Mouse (Mus musculus): ENCODE results near the gene Ntrk2. TPM values are rescaled to one million over a fixed set of nuclear protein-coding genes. Genes with fewer than 3 reads are reported as not detected.
A peak's percentile ranks its signal among the peaks of the same experiment; 100 is the strongest.
"Not testable (repeated sequence)": the region's sequence is repeated elsewhere in the genome, so short reads cannot be mapped to it uniquely, and the experiment has no call there.

Ntrk2 gene
- polyA plus RNA-seq, 1 experiment from 2014 or later = 146 TPM

DNA sequence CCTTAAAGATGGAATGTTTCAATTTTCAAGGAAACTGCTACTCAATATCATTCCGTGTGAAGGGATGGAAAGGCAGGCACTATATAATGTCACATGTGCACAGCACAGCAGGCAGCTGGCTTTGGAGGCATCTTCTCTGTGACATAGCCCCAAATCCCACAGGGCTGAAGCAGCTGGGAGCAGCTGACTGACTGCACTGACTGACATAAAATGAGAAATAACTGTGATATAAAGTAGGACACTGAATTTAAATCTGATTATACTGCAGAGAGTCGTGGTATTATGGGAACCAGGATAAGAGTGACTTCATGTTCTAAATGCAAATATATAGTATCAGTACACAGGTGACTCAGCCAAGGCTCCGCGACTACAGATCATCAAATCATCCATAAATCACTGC, 282.6 kb downstream of the Ntrk2 start:
- Histone ChIP-seq H3K4me2 (ENCODE audit: low read length) (no peak overlapping the region), H3K9me3 (ENCODE audit: control insufficient read depth, low read length) (no peaks in the 10 kb centered on the region), H3K27me3 (replicated peaks; ENCODE audit: control insufficient read depth, insufficient read depth, low read length) (no peaks in the 10 kb centered on the region), H3K4me3 (ENCODE audit: low read length) (no peak overlapping the region), H3K4me1 (ENCODE audit: control insufficient read depth, insufficient read depth, low read depth, low read length) (peaks cover 27% of the 10 kb centered on the region), H3K36me3 (ENCODE audit: control insufficient read depth, insufficient read depth, low read length) (no peaks in the 10 kb centered on the region), H3K9ac (ENCODE audit: low read depth, low read length) (no peak overlapping the region), H3K27ac (ENCODE audit: low read depth, low read length) (no peak overlapping the region)
- no peak for ATAC-seq
- WGBS = 62% methylated on average over 4 of the region's 4 CpGs

DNA sequence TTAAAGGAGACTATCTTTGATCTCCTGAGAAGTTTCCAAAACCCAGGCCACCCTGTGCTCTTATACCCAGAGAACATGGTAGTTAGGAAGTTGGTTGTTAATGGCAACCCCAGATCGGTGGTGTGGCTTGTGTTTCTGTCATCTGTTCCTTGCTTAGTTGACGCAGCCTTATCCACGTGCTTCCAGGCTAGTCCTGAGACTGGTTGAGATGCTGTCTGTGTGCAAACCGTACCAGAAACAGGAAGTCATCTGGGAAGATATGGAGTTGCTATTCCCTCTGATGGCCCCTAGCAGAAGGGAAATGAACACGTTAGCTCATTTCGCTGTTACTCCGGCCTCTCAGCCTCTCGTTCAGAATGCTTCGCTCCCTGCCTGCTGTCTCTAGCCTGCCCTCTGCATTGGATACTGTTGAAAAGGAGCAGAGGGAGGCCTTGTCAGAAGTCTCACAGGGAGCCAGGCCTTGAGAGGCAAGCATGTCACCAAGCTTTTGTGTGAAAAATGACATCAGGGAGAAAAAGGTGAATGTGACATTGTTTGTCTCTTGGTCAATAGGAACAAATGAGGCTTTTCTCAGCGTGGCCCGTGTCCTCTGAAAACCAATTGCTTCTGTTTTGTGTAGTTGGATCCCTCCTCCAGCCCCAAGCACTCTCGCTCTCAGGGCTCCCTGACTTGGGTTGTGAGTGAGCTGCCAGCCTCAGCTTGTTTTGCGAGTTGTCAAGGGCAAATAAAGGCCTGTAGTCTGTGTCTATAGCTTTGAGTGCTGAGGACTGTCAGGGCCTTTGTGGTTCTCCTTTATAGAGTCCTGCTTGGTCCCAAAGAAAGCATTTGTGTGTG, 285.0 kb downstream of the Ntrk2 start:
- ATAC-seq = peak; percentile 74
- Histone ChIP-seq H3K4me2 (ENCODE audit: low read length) (no peak overlapping the region), H3K9me3 (ENCODE audit: control insufficient read depth, low read length) (no peaks in the 10 kb centered on the region), H3K27ac (ENCODE audit: low read depth, low read length) (peak overlapping the region; percentile 83), H3K4me3 (ENCODE audit: low read length) (no peak overlapping the region), H3K9ac (ENCODE audit: low read depth, low read length) (no peak overlapping the region), H3K27me3 (replicated peaks; ENCODE audit: control insufficient read depth, insufficient read depth, low read length) (no peaks in the 10 kb centered on the region), H3K36me3 (ENCODE audit: control insufficient read depth, insufficient read depth, low read length) (no peaks in the 10 kb centered on the region), H3K4me1 (ENCODE audit: control insufficient read depth, insufficient read depth, low read depth, low read length) (peaks cover 39% of the 10 kb centered on the region)
- 16% methylated on average over 13 of the region's 13 CpGs for WGBS

DNA sequence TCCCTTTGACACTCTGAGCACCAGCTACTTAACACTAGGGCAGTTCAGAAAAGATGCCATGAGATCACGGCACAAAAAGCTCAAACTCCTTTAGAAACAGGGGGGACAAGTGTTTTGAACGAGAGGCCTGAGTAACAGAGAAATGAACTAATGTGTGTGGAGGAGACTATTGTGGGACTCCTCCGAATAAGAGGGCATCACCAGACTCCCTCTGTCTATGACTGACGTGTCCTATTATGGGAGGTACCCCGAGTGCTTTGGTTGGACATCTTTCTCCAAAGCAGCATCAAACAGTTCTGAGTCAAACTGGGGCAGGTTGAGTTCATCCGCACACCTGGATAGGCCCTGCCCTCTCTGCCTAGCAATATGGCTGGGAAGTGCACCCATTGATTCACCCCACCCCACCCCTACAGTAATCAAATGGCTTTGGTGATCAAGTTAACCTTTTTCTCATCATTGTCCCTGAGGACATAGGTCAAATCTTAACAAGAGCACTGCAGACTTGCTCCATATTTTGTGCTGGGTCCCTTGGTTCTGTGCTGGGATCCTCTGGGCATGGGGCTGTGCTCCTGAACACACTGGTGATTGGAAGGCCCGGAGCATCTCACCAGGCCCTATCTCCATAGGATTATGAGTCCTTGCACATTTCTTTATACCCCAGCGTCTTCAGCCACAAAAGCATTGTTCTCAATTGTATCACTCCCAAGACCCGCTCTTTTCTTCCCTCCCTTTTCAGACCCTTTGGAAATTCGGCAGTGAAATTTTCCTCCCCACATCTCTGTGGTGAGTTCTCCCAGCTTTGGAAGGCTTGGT, 285.9 kb downstream of the Ntrk2 start:
- H3K4me2 ChIP-seq (ENCODE audit: low read length) = no peak overlapping the region; the same call in 1 of the 2 replicates
- H3K4me3 ChIP-seq (ENCODE audit: low read length) = no peak overlapping the region
- WGBS = 22% methylated on average over 10 of the region's 10 CpGs
- no peaks in the 10 kb centered on the region for H3K9me3 ChIP-seq (ENCODE audit: control insufficient read depth, low read length)
- peak overlapping the region; percentile 83 for H3K27ac ChIP-seq (ENCODE audit: low read depth, low read length)
- H3K27me3 ChIP-seq (replicated peaks; ENCODE audit: control insufficient read depth, insufficient read depth, low read length) = no peaks in the 10 kb centered on the region
- peak; percentile 46 for ATAC-seq
- H3K36me3 ChIP-seq (ENCODE audit: control insufficient read depth, insufficient read depth, low read length) = no peaks in the 10 kb centered on the region
- peak overlapping the region; percentile 7; the same call in 1 of the 2 replicates for H3K9ac ChIP-seq (ENCODE audit: low read depth, low read length)
- peaks cover 39% of the 10 kb centered on the region for H3K4me1 ChIP-seq (ENCODE audit: control insufficient read depth, insufficient read depth, low read depth, low read length)

DNA sequence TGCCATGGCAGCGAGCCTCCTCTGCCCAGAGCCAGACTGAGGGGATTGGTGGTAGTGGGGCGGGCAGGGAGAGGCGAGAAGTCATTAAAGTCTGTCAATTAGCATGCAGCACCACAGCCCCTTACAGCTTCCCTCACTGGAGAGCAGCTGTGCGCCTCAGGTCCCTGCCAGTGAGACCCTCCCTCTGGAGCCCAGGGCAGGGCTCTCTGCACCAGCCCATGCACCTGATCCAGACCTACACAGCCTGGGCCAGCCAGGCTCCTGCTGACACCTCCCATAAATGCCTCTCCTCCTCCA, 286.4 kb downstream of the Ntrk2 start:
- Histone ChIP-seq H3K27me3 (replicated peaks; ENCODE audit: control insufficient read depth, insufficient read depth, low read length) (no peaks in the 10 kb centered on the region), H3K4me1 (ENCODE audit: control insufficient read depth, insufficient read depth, low read depth, low read length) (peaks cover 39% of the 10 kb centered on the region), H3K4me2 (ENCODE audit: low read length) (no peak overlapping the region; the same call in 1 of the 2 replicates), H3K36me3 (ENCODE audit: control insufficient read depth, insufficient read depth, low read length) (no peaks in the 10 kb centered on the region), H3K4me3 (ENCODE audit: low read length) (no peak overlapping the region), H3K9me3 (ENCODE audit: control insufficient read depth, low read length) (no peaks in the 10 kb centered on the region), H3K27ac (ENCODE audit: low read depth, low read length) (peak overlapping the region; percentile 83), H3K9ac (ENCODE audit: low read depth, low read length) (peak overlapping the region; percentile 33)
- 6% methylated on average over 4 of the region's 4 CpGs for WGBS
- peak; percentile 95 for ATAC-seq

DNA sequence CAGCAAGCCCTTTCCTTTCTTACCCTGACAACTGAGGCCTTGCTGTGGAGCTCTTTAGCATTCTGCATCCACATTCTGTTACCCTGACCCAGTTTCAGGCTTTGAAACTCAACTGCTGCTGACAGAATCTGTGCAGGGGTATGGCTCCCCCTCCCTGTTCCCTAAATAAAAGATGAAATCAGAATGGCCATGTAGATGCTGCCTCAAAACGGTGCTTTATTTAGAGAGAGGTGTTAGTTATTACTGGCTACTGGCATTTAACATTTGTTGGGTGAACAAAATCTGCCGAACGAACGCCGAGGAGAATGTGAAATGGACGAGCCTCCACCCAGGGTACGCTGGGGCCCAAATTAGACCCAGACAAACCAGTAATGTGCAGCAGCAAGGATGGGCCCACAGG, 288.4 kb downstream of the Ntrk2 start:
- no peaks in the 10 kb centered on the region for H3K9me3 ChIP-seq (ENCODE audit: control insufficient read depth, low read length)
- 74% methylated on average over 7 of the region's 7 CpGs for WGBS
- peak overlapping the region; percentile 61 for H3K27ac ChIP-seq (ENCODE audit: low read depth, low read length)
- H3K27me3 ChIP-seq (replicated peaks; ENCODE audit: control insufficient read depth, insufficient read depth, low read length) = no peaks in the 10 kb centered on the region
- no peak overlapping the region for H3K4me3 ChIP-seq (ENCODE audit: low read length)
- peak overlapping the region; percentile 8; the same call in 1 of the 2 replicates for H3K9ac ChIP-seq (ENCODE audit: low read depth, low read length)
- no peak for ATAC-seq
- no peak overlapping the region for H3K4me2 ChIP-seq (ENCODE audit: low read length)
- H3K36me3 ChIP-seq (ENCODE audit: control insufficient read depth, insufficient read depth, low read length) = no peaks in the 10 kb centered on the region
- H3K4me1 ChIP-seq (ENCODE audit: control insufficient read depth, insufficient read depth, low read depth, low read length) = peaks cover 36% of the 10 kb centered on the region

DNA sequence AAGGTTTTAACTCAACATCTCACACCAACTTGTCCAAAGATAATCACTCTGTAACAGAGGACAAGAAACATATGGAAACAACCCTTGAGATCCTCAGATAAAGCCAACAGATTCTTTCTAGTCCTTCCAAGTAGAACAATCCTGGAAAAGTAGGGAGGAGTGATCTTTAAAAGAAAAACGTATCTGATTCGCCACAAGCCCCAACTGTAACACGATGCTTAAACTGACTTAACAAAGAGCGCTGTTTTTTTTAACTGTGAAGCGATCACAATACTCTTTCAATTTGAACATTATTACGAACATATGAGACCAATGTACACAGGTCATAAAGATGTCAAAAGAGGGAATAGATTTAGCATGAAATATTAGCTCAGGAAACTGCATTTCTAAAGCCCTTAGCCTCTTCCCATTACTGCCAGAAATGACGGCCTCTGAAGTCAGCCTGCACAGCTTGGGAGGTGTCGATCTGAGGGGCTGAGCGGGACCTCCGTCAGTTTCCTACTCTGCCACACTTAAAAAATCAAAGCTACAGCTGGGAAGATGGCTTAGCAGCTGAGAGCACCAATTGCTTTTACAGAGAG, 289.5 kb downstream of the Ntrk2 start:
- Histone ChIP-seq H3K4me3 (ENCODE audit: low read length) (no peak overlapping the region), H3K27ac (ENCODE audit: low read depth, low read length) (no peak overlapping the region; the same call in 1 of the 2 replicates), H3K9me3 (ENCODE audit: control insufficient read depth, low read length) (no peaks in the 10 kb centered on the region), H3K27me3 (replicated peaks; ENCODE audit: control insufficient read depth, insufficient read depth, low read length) (no peaks in the 10 kb centered on the region), H3K4me1 (ENCODE audit: control insufficient read depth, insufficient read depth, low read depth, low read length) (peaks cover 36% of the 10 kb centered on the region), H3K36me3 (ENCODE audit: control insufficient read depth, insufficient read depth, low read length) (no peaks in the 10 kb centered on the region), H3K4me2 (ENCODE audit: low read length) (no peak overlapping the region), H3K9ac (ENCODE audit: low read depth, low read length) (no peak overlapping the region)
- ATAC-seq = no peak
- 47% methylated on average over 10 of the region's 10 CpGs for WGBS

DNA sequence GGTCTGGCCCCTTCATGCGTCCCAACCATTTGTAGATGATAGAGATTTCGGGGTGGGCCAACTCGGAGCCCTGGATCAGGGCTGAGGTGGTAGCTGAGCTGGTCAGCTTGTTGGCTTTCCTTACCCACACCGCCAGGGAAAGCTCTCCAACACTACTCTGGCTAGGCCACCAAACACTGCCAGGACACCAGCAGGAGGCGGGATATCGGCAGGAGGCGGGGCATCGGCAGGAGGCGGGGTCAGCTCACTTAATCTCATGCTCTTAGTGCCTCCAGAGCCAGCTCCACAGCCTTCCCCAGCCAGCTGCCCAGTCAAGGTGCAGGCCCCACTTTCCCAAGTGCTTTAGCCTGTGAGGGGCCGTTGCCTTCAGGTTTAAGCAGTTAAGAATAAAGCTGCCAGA, 293.7 kb downstream of the Ntrk2 start:
- H3K4me1 ChIP-seq (ENCODE audit: control insufficient read depth, insufficient read depth, low read depth, low read length) = peaks cover 8% of the 10 kb centered on the region
- no peaks in the 10 kb centered on the region for H3K27me3 ChIP-seq (replicated peaks; ENCODE audit: control insufficient read depth, insufficient read depth, low read length)
- no peak overlapping the region for H3K4me3 ChIP-seq (ENCODE audit: low read length)
- H3K36me3 ChIP-seq (ENCODE audit: control insufficient read depth, insufficient read depth, low read length) = no peaks in the 10 kb centered on the region
- no peak for ATAC-seq
- no peak overlapping the region for H3K9ac ChIP-seq (ENCODE audit: low read depth, low read length)
- H3K27ac ChIP-seq (ENCODE audit: low read depth, low read length) = no peak overlapping the region
- 56% methylated on average over 10 of the region's 10 CpGs for WGBS
- no peak overlapping the region for H3K4me2 ChIP-seq (ENCODE audit: low read length)
- H3K9me3 ChIP-seq (ENCODE audit: control insufficient read depth, low read length) = no peaks in the 10 kb centered on the region

DNA sequence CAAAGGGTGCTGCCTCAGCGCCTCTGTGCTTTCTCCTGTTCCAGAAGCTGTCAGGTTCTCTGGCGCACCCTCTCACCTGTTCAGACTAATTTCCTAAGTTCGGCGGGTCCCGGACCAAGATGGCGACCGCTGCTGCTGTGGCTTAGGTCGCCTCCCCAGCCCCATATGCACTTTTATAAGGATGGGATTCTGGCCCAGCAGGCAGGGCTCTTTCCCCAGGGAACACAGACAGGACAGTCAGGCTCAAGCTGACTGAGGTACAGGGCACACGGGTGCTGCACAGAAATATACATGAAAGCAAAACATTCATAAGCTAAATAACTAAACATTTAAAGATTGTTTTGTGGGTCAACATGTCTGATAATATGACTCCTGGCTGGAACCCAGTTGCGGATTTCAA, 301.4 kb downstream of the Ntrk2 start:
- WGBS = 89% methylated on average over 10 of the region's 10 CpGs
- not testable (repeated sequence) for H3K4me3 ChIP-seq (ENCODE audit: low read length); ATAC-seq; H3K27ac ChIP-seq (ENCODE audit: low read depth, low read length); H3K4me1 ChIP-seq (ENCODE audit: control insufficient read depth, insufficient read depth, low read depth, low read length); H3K27me3 ChIP-seq (replicated peaks; ENCODE audit: control insufficient read depth, insufficient read depth, low read length); H3K9ac ChIP-seq (ENCODE audit: low read depth, low read length); H3K4me2 ChIP-seq (ENCODE audit: low read length); H3K36me3 ChIP-seq (ENCODE audit: control insufficient read depth, insufficient read depth, low read length); H3K9me3 ChIP-seq (ENCODE audit: control insufficient read depth, low read length)

DNA sequence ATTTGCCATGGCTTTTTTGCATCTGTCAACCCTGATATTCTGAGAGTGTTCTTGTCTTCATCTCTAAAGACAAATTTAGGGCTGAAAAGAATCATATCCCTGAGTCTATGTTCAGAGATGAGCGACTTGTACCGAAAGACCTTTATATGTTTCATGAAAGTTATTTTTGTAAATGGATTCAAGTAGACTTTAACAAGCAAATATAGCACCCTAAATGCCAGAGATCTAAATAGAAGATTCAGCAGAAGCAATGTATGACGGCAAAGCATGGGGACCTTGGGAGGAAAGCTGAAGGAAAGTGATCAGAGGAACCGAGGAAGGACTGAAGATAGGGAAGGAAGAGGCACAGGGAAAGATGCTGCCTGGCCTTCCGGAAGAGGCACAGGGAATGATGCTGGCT, 303.7 kb downstream of the Ntrk2 start:
- WGBS = 93% methylated on average over 5 of the region's 5 CpGs
- H3K36me3 ChIP-seq (ENCODE audit: control insufficient read depth, insufficient read depth, low read length) = no peaks in the 10 kb centered on the region; the same call in 1 of the 2 replicates
- no peak overlapping the region for H3K27ac ChIP-seq (ENCODE audit: low read depth, low read length)
- ATAC-seq = no peak
- no peak overlapping the region for H3K9ac ChIP-seq (ENCODE audit: low read depth, low read length)
- H3K4me2 ChIP-seq (ENCODE audit: low read length) = no peak overlapping the region
- H3K9me3 ChIP-seq (ENCODE audit: control insufficient read depth, low read length) = peaks cover 5% of the 10 kb centered on the region; the same call in 1 of the 2 replicates
- H3K4me3 ChIP-seq (ENCODE audit: low read length) = no peak overlapping the region
- no peaks in the 10 kb centered on the region for H3K27me3 ChIP-seq (replicated peaks; ENCODE audit: control insufficient read depth, insufficient read depth, low read length)
- no peaks in the 10 kb centered on the region for H3K4me1 ChIP-seq (ENCODE audit: control insufficient read depth, insufficient read depth, low read depth, low read length)
